In the genomic region with DNA sequence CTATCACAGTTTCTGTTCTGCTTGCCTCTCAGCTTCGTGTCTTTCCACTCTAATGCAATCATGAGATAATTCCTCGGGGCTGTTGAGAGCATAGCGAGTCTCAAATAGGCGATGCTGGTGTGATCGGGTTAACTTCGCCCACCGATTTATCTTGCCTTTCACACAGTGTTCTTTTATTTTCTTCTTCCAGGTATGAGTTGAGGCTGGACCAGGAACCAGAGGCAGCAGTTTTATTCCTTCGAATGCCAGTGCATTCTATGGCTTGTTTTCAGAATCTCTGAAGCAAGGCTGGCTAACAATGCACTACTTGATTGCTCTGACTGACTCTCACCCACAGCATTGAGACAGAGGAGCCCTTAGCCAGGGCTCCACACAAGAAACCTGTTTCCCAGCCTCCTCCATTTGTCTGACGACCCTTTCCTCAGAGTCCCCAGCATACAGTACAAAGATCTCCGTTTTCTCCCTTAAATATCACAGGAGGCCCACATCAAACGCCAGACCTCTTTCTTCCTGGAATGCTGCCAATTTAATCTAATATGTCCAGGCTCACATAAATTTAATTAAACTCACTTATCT, we compare ENCODE assay signal across 8 mouse cellular contexts.
DNase-seq lines count a peak whose midpoint lies in the region; ATAC-seq and TF ChIP-seq lines count a peak whose summit lies in the region.

No protein-coding gene starts in this region.

- TF ChIP-seq CTCF in kidney, postnatal 0 days (IDR thresholded peaks at IDR 0.05; ENCODE audit: low read depth), result no peak

- H3K9me3 ChIP-seq in kidney, postnatal 0 days (replicated peaks; ENCODE audit: low read length), result no peaks in the 10 kb centered on the region
- H3K9me3 ChIP-seq in embryonic facial prominence, embryonic 14.5 days (ENCODE audit: control insufficient read depth, low read length), result no peaks in the 10 kb centered on the region
- H3K9me3 ChIP-seq in limb, embryonic 11.5 days (ENCODE audit: control insufficient read depth, low read length), result no peaks in the 10 kb centered on the region
- H3K9me3 ChIP-seq in neural tube, embryonic 13.5 days, result no peaks in the 10 kb centered on the region

- no peak for ATAC-seq in kidney, postnatal 0 days (replicated peaks; ENCODE audit: low FRiP score, low read depth)
- ATAC-seq in embryonic facial prominence, embryonic 14.5 days (ENCODE audit: low read depth), result peak; percentile 31; the same call in 1 of the 2 replicates
- ATAC-seq in limb, embryonic 11.5 days (ENCODE audit: insufficient number of reproducible peaks, low FRiP score, low TSS enrichment, low read depth), result peak; percentile 40; the same call in 1 of the 2 replicates
- peak; percentile 57; the same call in 1 of the 2 replicates for ATAC-seq in neural tube, embryonic 13.5 days (ENCODE audit: low read depth)
- ATAC-seq in cerebellum, adult (ENCODE audit: insufficient number of reproducible peaks, low FRiP score, low TSS enrichment), result no peak
- ATAC-seq in monocyte, adult 5-6 weeks (replicated peaks; ENCODE audit: insufficient number of reproducible peaks, low FRiP score, low TSS enrichment, poor library complexity, severe bottlenecking), result no peak

- peak overlapping the region; percentile 25 for H3K4me2 ChIP-seq in kidney, postnatal 0 days (ENCODE audit: low read length)
- H3K4me2 ChIP-seq in embryonic facial prominence, embryonic 14.5 days (ENCODE audit: low read depth, low read length), result peak overlapping the region; percentile 52
- peak overlapping the region; percentile 43 for H3K4me2 ChIP-seq in limb, embryonic 11.5 days (ENCODE audit: low read depth, severe bottlenecking)
- H3K4me2 ChIP-seq in neural tube, embryonic 13.5 days, result peak overlapping the region; percentile 49

- no peaks in the 10 kb centered on the region for H3K27me3 ChIP-seq in kidney, postnatal 0 days (ENCODE audit: insufficient read depth, low read length)
- H3K27me3 ChIP-seq in embryonic facial prominence, embryonic 14.5 days (replicated peaks; ENCODE audit: control insufficient read depth, insufficient read depth, low read length), result no peaks in the 10 kb centered on the region
- no peaks in the 10 kb centered on the region for H3K27me3 ChIP-seq in limb, embryonic 11.5 days (ENCODE audit: control insufficient read depth, insufficient read depth, low read length)
- no peaks in the 10 kb centered on the region; the same call in 1 of the 2 replicates for H3K27me3 ChIP-seq in neural tube, embryonic 13.5 days

- H3K9ac ChIP-seq in kidney, postnatal 0 days (ENCODE audit: low read depth, low read length), result no peak overlapping the region
- peak overlapping the region; percentile 30; the same call in 1 of the 2 replicates for H3K9ac ChIP-seq in embryonic facial prominence, embryonic 14.5 days (ENCODE audit: low read depth, low read length)
- H3K9ac ChIP-seq in limb, embryonic 11.5 days (ENCODE audit: low read length), result peak overlapping the region; percentile 40; the same call in 1 of the 2 replicates
- H3K9ac ChIP-seq in neural tube, embryonic 13.5 days, result peak overlapping the region; percentile 49; the same call in 1 of the 2 replicates

- peak; percentile 42 for DNase-seq in kidney, postnatal 0 days (ENCODE audit: low spot score)
- DNase-seq in kidney, adult 18-20 months, result no peak
- peak; percentile 38 for DNase-seq in embryonic facial prominence, embryonic 14.5 days (ENCODE audit: low spot score)
- DNase-seq in limb, embryonic 11.5 days (ENCODE audit: low spot score), result no peak
- no peak for DNase-seq in right cerebral cortex, postnatal 4 days

- H3K4me3 ChIP-seq in kidney, postnatal 0 days (replicated peaks; ENCODE audit: low read depth, low read length), result no peak overlapping the region
- H3K4me3 ChIP-seq in embryonic facial prominence, embryonic 14.5 days (ENCODE audit: low read depth, low read length), result peak overlapping the region; percentile 25
- no peak overlapping the region for H3K4me3 ChIP-seq in limb, embryonic 11.5 days (ENCODE audit: low read depth, low read length)
- 0 out of 2 replicates have a peak overlapping the region, but pooled peaks have one; percentile 2 for H3K4me3 ChIP-seq in neural tube, embryonic 13.5 days

- no peak overlapping the region for H3K27ac ChIP-seq in kidney, postnatal 0 days
- H3K27ac ChIP-seq in embryonic facial prominence, embryonic 14.5 days (replicated peaks; ENCODE audit: low read depth, low read length), result peak overlapping the region; percentile 40; the same call in 1 of the 2 replicates
- no peak overlapping the region for H3K27ac ChIP-seq in limb, embryonic 11.5 days (replicated peaks; ENCODE audit: low read depth, low read length)
- H3K27ac ChIP-seq in neural tube, embryonic 13.5 days (replicated peaks), result peak overlapping the region; percentile 81

- WGBS in kidney, postnatal 0 days, result 35% methylated on average over 11 of the region's 11 CpGs
- WGBS in embryonic facial prominence, embryonic 14.5 days, result 28% methylated on average over 11 of the region's 11 CpGs
- WGBS in limb, embryonic 11.5 days, result 35% methylated on average over 11 of the region's 11 CpGs
- 24% methylated on average over 11 of the region's 11 CpGs for WGBS in neural tube, embryonic 13.5 days

- H3K4me1 ChIP-seq in kidney, postnatal 0 days (replicated peaks; ENCODE audit: insufficient read depth, low read length), result peaks cover 27% of the 10 kb centered on the region
- H3K4me1 ChIP-seq in embryonic facial prominence, embryonic 14.5 days (ENCODE audit: control insufficient read depth, insufficient read depth, low read length), result peaks cover 31% of the 10 kb centered on the region
- peaks cover 12% of the 10 kb centered on the region for H3K4me1 ChIP-seq in limb, embryonic 11.5 days (ENCODE audit: control insufficient read depth, insufficient read depth, low read length)
- peaks cover 36% of the 10 kb centered on the region for H3K4me1 ChIP-seq in neural tube, embryonic 13.5 days (replicated peaks)

- no peaks in the 10 kb centered on the region for H3K36me3 ChIP-seq in kidney, postnatal 0 days (ENCODE audit: insufficient read depth, low read length)
- no peaks in the 10 kb centered on the region for H3K36me3 ChIP-seq in embryonic facial prominence, embryonic 14.5 days (ENCODE audit: control insufficient read depth, insufficient read depth, low read length)
- no peaks in the 10 kb centered on the region for H3K36me3 ChIP-seq in limb, embryonic 11.5 days (ENCODE audit: control insufficient read depth, insufficient read depth, low read length)
- no peaks in the 10 kb centered on the region for H3K36me3 ChIP-seq in neural tube, embryonic 13.5 days

Comparison
In these comparisons a context has a peak if more than half of its experiments do, and no peak if none do; other contexts are left out.
1. DNase-seq: peak in kidney, postnatal 0 days (single experiment) and embryonic facial prominence, embryonic 14.5 days (single experiment); none in kidney, adult 18-20 months (single experiment), limb, embryonic 11.5 days (single experiment) and right cerebral cortex, postnatal 4 days (single experiment).
2. ATAC-seq: peak in embryonic facial prominence, embryonic 14.5 days (single experiment), limb, embryonic 11.5 days (single experiment) and neural tube, embryonic 13.5 days (single experiment); none in kidney, postnatal 0 days (single experiment), cerebellum, adult (single experiment) and monocyte, adult 5-6 weeks (single experiment).
3. H3K27ac ChIP-seq: peak in embryonic facial prominence, embryonic 14.5 days (single experiment) and neural tube, embryonic 13.5 days (single experiment); none in kidney, postnatal 0 days (single experiment) and limb, embryonic 11.5 days (single experiment).
4. H3K4me3 ChIP-seq: peak in embryonic facial prominence, embryonic 14.5 days (single experiment) and neural tube, embryonic 13.5 days (single experiment); none in kidney, postnatal 0 days (single experiment) and limb, embryonic 11.5 days (single experiment).
5. Peak in every context shown above with its lines, with median percentiles within 50 percentile points of each other: H3K4me2 ChIP-seq.